Mouse (Mus musculus): ENCODE measurements around the gene Mmp14.

DNA sequence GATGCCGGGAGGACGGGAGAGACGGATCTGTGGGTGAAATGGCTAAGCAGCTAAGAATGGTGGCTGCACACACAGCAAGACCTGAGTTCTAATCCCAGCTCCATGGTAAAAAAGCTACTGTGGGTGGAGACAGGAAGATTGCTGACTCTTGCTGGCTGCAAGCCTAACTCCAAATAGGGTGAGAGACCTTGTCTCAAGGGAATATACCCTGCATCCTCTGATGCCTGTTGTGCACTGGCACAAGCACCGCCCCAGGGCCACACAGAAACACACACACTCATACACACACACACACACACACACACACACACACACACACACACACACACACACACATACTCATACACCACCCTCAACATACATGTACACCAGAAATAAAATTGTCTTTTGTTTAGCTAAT, 14.6 kb upstream of the Mmp14 start:
- TF ChIP-seq GATA1 (IDR thresholded peaks at IDR 0.05; ENCODE audit: low read length) = no peak
- TF ChIP-seq TAL1 (IDR thresholded peaks at IDR 0.05; ENCODE audit: low read length) = no peak

All from erythroblast, embryonic 14.5 days (primary cell).